Mouse (Mus musculus): ENCODE data around the gene Lce1a2. TPM values are rescaled to one million over a fixed set of nuclear protein-coding genes. Genes with fewer than 3 reads are reported as not detected.
"Not testable (repeated sequence)": the region's sequence is repeated elsewhere in the genome, so short reads cannot be mapped to it uniquely, and the experiment has no call there.

Gene Lce1a2
- polyA plus RNA-seq, 1 experiment: not detected

- no peaks in the 10 kb centered on the region for H3K27me3 ChIP-seq (ENCODE audit: control insufficient read depth, insufficient read depth, insufficient read length)
- H3K4me3 ChIP-seq: no peak overlapping the region
- H3ac ChIP-seq (ENCODE audit: control insufficient read depth, insufficient read length): no peak overlapping the region
- no peaks in the 10 kb centered on the region for H3K36me3 ChIP-seq (ENCODE audit: control insufficient read depth, insufficient read depth)
- TF ChIP-seq MYOD1 (IDR thresholded peaks at IDR 0.05; ENCODE audit: control insufficient read depth in 1 of 3, insufficient read length in 2 of 3, low read depth in 2 of 3): peak in 1 of 3 experiments; percentile 13
- 0 out of 2 replicates have a peak, but pooled peaks have one; percentile 53 for TF ChIP-seq CEBPB (IDR thresholded peaks at IDR 0.05; ENCODE audit: insufficient read depth, poor library complexity, severe bottlenecking)
- TF ChIP-seq TCF12 (IDR thresholded peaks at IDR 0.05; ENCODE audit: insufficient read depth, poor library complexity, severe bottlenecking): no peak
- no peak for TF ChIP-seq REST (IDR thresholded peaks at IDR 0.05; ENCODE audit: insufficient read depth, insufficient read length)
- no peak for TF ChIP-seq SRF (IDR thresholded peaks at IDR 0.05; ENCODE audit: control insufficient read depth, insufficient read length, low read depth)
- no peak for TF ChIP-seq POLR2A (IDR thresholded peaks at IDR 0.05; ENCODE audit: insufficient read length, low read depth)
- TF ChIP-seq E2F4 (IDR thresholded peaks at IDR 0.05; ENCODE audit: insufficient read depth): no peak
- TF ChIP-seq TCF3 (IDR thresholded peaks at IDR 0.05; ENCODE audit: insufficient read length, low read depth): no peak
- no peaks in the 10 kb centered on the region for H3K79me2 ChIP-seq (ENCODE audit: control insufficient read depth, insufficient read depth)
- H3K4me2 ChIP-seq (ENCODE audit: low read depth): peak overlapping the region; percentile 54
Observed at GRCm38 (mm10) chr3:92691688-92692087, 21.6 kb upstream of the Lce1a2 start.

- H3K79me2 ChIP-seq (ENCODE audit: control insufficient read depth, insufficient read depth); H3ac ChIP-seq (ENCODE audit: control insufficient read depth, insufficient read length); H3K4me2 ChIP-seq (ENCODE audit: low read depth); H3K27me3 ChIP-seq (ENCODE audit: control insufficient read depth, insufficient read depth, insufficient read length); H3K4me3 ChIP-seq; H3K36me3 ChIP-seq (ENCODE audit: control insufficient read depth, insufficient read depth): not testable (repeated sequence)
Observed at GRCm38 (mm10) chr3:92689154-92689553, 19.0 kb upstream of the Lce1a2 start.

- H3K36me3 ChIP-seq (ENCODE audit: control insufficient read depth, insufficient read depth): no peaks in the 10 kb centered on the region
- no peak within 1 kb of the TSS for H3ac ChIP-seq (ENCODE audit: control insufficient read depth, insufficient read length)
- no peak within 1 kb of the TSS for H3K4me3 ChIP-seq
- no peaks in the 10 kb centered on the region for H3K79me2 ChIP-seq (ENCODE audit: control insufficient read depth, insufficient read depth)
- no peak within 1 kb of the TSS for H3K4me2 ChIP-seq (ENCODE audit: low read depth)
- H3K27me3 ChIP-seq (ENCODE audit: control insufficient read depth, insufficient read depth, insufficient read length): no peaks in the 10 kb centered on the region
- TF ChIP-seq POLR2AphosphoS2 (IDR thresholded peaks at IDR 0.05; ENCODE audit: insufficient read length, low read depth) (no peak), REST (IDR thresholded peaks at IDR 0.05; ENCODE audit: insufficient read depth, insufficient read length) (no peak), MAX (IDR thresholded peaks at IDR 0.05; ENCODE audit: low read depth) (no peak), TCF3 (IDR thresholded peaks at IDR 0.05; ENCODE audit: insufficient read length, low read depth) (no peak), E2F4 (IDR thresholded peaks at IDR 0.05; ENCODE audit: insufficient read depth) (no peak), TCF12 (IDR thresholded peaks at IDR 0.05; ENCODE audit: insufficient read depth, poor library complexity, severe bottlenecking) (no peak), MYOD1 (IDR thresholded peaks at IDR 0.05; ENCODE audit: control insufficient read depth in 1 of 3, insufficient read length in 2 of 3, low read depth in 2 of 3) (no peak), CEBPB (IDR thresholded peaks at IDR 0.05; ENCODE audit: insufficient read depth, poor library complexity, severe bottlenecking) (no peak)
Observed at GRCm38 (mm10) chr3:92687110-92687509, 17.0 kb upstream of the Lce1a2 start, which contains the start of gene Lce1d. TSS of gene Lce1d (minus strand) at chr3:92687210.

GRCm38 (mm10) chr3:92678947-92679346 is 8.8 kb upstream of the Lce1a2 start, which contains the start of gene Lce1c:
TSS of gene Lce1c (plus strand) at chr3:92679247.
- Histone ChIP-seq H3K27me3 (ENCODE audit: control insufficient read depth, insufficient read depth, insufficient read length) (no peaks in the 10 kb centered on the region), H3K79me2 (ENCODE audit: control insufficient read depth, insufficient read depth) (no peaks in the 10 kb centered on the region), H3K36me3 (ENCODE audit: control insufficient read depth, insufficient read depth) (no peaks in the 10 kb centered on the region), H3K4me3 (no peak within 1 kb of the TSS), H3ac (ENCODE audit: control insufficient read depth, insufficient read length) (no peak within 1 kb of the TSS), H3K4me2 (ENCODE audit: low read depth) (no peak within 1 kb of the TSS)
- TF ChIP-seq USF1 (IDR thresholded peaks at IDR 0.05; ENCODE audit: low read depth) (no peak), MYOG (IDR thresholded peaks at IDR 0.05; ENCODE audit: control insufficient read depth in 1 of 3, insufficient read depth in 1 of 3, insufficient read length in 2 of 3, low read depth in 2 of 3) (no peak), TCF12 (IDR thresholded peaks at IDR 0.05; ENCODE audit: insufficient read depth, poor library complexity, severe bottlenecking) (no peak), MYOD1 (IDR thresholded peaks at IDR 0.05; ENCODE audit: control insufficient read depth in 1 of 3, insufficient read length in 2 of 3, low read depth in 2 of 3) (no peak), POLR2A (IDR thresholded peaks at IDR 0.05; ENCODE audit: insufficient read length, low read depth) (no peak), CEBPB (IDR thresholded peaks at IDR 0.05; ENCODE audit: insufficient read depth, poor library complexity, severe bottlenecking) (no peak), POLR2AphosphoS2 (IDR thresholded peaks at IDR 0.05; ENCODE audit: insufficient read length, low read depth) (no peak), E2F4 (IDR thresholded peaks at IDR 0.05; ENCODE audit: insufficient read depth) (no peak), SRF (IDR thresholded peaks at IDR 0.05; ENCODE audit: control insufficient read depth, insufficient read length, low read depth) (no peak), MAX (IDR thresholded peaks at IDR 0.05; ENCODE audit: low read depth) (no peak)

GRCm38 (mm10) chr3:92656826-92657225 is 13.3 kb downstream of the Lce1a2 start, which contains the start of gene Lce1b:
TSS of gene Lce1b (minus strand) at chr3:92656926.
- no peak within 1 kb of the TSS for H3ac ChIP-seq (ENCODE audit: control insufficient read depth, insufficient read length)
- H3K79me2 ChIP-seq (ENCODE audit: control insufficient read depth, insufficient read depth): no peaks in the 10 kb centered on the region
- no peaks in the 10 kb centered on the region for H3K27me3 ChIP-seq (ENCODE audit: control insufficient read depth, insufficient read depth, insufficient read length)
- no peaks in the 10 kb centered on the region for H3K36me3 ChIP-seq (ENCODE audit: control insufficient read depth, insufficient read depth)
- no peak within 1 kb of the TSS for H3K4me3 ChIP-seq
- TF ChIP-seq SRF (IDR thresholded peaks at IDR 0.05; ENCODE audit: control insufficient read depth, insufficient read length, low read depth): no peak
- no peak for TF ChIP-seq USF1 (IDR thresholded peaks at IDR 0.05; ENCODE audit: low read depth)
- no peak for TF ChIP-seq POLR2A (IDR thresholded peaks at IDR 0.05; ENCODE audit: insufficient read length, low read depth)
- TF ChIP-seq E2F4 (IDR thresholded peaks at IDR 0.05; ENCODE audit: insufficient read depth): no peak
- TF ChIP-seq REST (IDR thresholded peaks at IDR 0.05; ENCODE audit: insufficient read depth, insufficient read length): no peak
- TF ChIP-seq MYOD1 (IDR thresholded peaks at IDR 0.05; ENCODE audit: control insufficient read depth in 1 of 3, insufficient read length in 2 of 3, low read depth in 2 of 3): no peak
- TF ChIP-seq TCF12 (IDR thresholded peaks at IDR 0.05; ENCODE audit: insufficient read depth, poor library complexity, severe bottlenecking): no peak
- no peak for TF ChIP-seq POLR2AphosphoS2 (IDR thresholded peaks at IDR 0.05; ENCODE audit: insufficient read length, low read depth)
- no peak for TF ChIP-seq MYOG (IDR thresholded peaks at IDR 0.05; ENCODE audit: control insufficient read depth in 1 of 3, insufficient read depth in 1 of 3, insufficient read length in 2 of 3, low read depth in 2 of 3)
- no peak for TF ChIP-seq TCF3 (IDR thresholded peaks at IDR 0.05; ENCODE audit: insufficient read length, low read depth)
- TF ChIP-seq MAX (IDR thresholded peaks at IDR 0.05; ENCODE audit: low read depth): no peak
- no peak for TF ChIP-seq CEBPB (IDR thresholded peaks at IDR 0.05; ENCODE audit: insufficient read depth, poor library complexity, severe bottlenecking)
- no peak within 1 kb of the TSS for H3K4me2 ChIP-seq (ENCODE audit: low read depth)

Data from myocyte (in vitro differentiated cells).